Comparison of ENCODE assay signal across 11 mouse cellular contexts in the genomic region with DNA sequence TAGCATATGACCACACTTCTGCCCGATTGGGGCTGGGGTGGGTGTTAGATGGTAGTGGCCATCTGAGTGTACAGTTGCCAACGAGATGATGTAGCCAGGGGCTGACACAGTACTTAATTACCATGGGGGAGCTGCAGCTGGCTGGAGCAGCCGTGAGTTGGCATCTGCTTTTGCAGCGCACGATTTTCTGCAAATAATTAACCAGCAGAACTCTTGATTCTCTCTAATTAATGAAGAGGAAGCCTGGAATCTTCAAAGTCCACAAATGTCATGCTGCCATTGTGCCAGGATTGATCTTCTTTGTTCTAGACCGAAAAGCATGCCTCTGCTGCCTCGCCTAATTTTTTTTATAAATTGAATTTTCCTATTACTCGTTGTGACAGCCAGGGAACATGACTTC. TPM values are rescaled to one million over a fixed set of nuclear protein-coding genes. Genes with fewer than 3 reads are reported as not detected.
DNase-seq lines count a peak whose midpoint lies in the region; ATAC-seq and TF ChIP-seq lines count a peak whose summit lies in the region.
"Had no signal": no experiment of that assay in that cellular context is flagged by ENCODE, and none has a peak within 500 bp of the region (broad histone marks: within the 10 kb centered on the region; RNA-seq: fewer than 3 reads in every experiment).

No protein-coding gene starts in this region.

- H3K4me3 ChIP-seq in liver, embryonic 11.5 days (ENCODE audit: low read depth, low read length): no peak overlapping the region
- H3K4me3 ChIP-seq in hindbrain, embryonic 16.5 days (ENCODE audit: low read length): no peak overlapping the region
- no peak overlapping the region for H3K4me3 ChIP-seq in liver, postnatal 0 days (ENCODE audit: low read depth, low read length)
- H3K4me3 ChIP-seq: lung, embryonic 15.5 days had no signal

- H3K36me3 ChIP-seq in liver, embryonic 11.5 days (ENCODE audit: control insufficient read depth, insufficient read depth, low read length): no peaks in the 10 kb centered on the region
- no peaks in the 10 kb centered on the region for H3K36me3 ChIP-seq in hindbrain, embryonic 16.5 days (ENCODE audit: control insufficient read depth, insufficient read depth, low read length)
- H3K36me3 ChIP-seq in liver, postnatal 0 days (replicated peaks; ENCODE audit: insufficient read depth, low read length): no peaks in the 10 kb centered on the region
- H3K36me3 ChIP-seq: lung, embryonic 15.5 days had no signal

- TF ChIP-seq CTCF in liver, postnatal 0 days (IDR thresholded peaks at IDR 0.05; ENCODE audit: low read depth): no peak

- WGBS in liver, embryonic 11.5 days: 59% methylated on average over 8 of the region's 8 CpGs
- WGBS in hindbrain, embryonic 16.5 days: 16% methylated on average over 8 of the region's 8 CpGs
- WGBS in liver, postnatal 0 days (ENCODE audit: insufficient replicate concordance): 52% methylated on average over 8 of the region's 8 CpGs

- H3K27ac ChIP-seq in liver, embryonic 11.5 days (ENCODE audit: low read depth, low read length): no peak overlapping the region
- H3K27ac ChIP-seq in hindbrain, embryonic 16.5 days (ENCODE audit: low read depth, low read length): no peak overlapping the region
- no peak overlapping the region for H3K27ac ChIP-seq in liver, postnatal 0 days (ENCODE audit: low read depth)
- H3K27ac ChIP-seq: lung, embryonic 15.5 days had no signal

- H3K9ac ChIP-seq in liver, embryonic 11.5 days (ENCODE audit: low read depth, low read length): no peak overlapping the region
- H3K9ac ChIP-seq in hindbrain, embryonic 16.5 days (ENCODE audit: low read depth, low read length): no peak overlapping the region
- no peak overlapping the region for H3K9ac ChIP-seq in liver, postnatal 0 days (replicated peaks)
- H3K9ac ChIP-seq: lung, embryonic 15.5 days had no signal

- H3K4me2 ChIP-seq in liver, embryonic 11.5 days: no peak overlapping the region
- 0 out of 2 replicates have a peak overlapping the region, but pooled peaks have one; percentile 10 for H3K4me2 ChIP-seq in hindbrain, embryonic 16.5 days (ENCODE audit: low read length)
- H3K4me2 ChIP-seq in liver, postnatal 0 days (ENCODE audit: low read depth, low read length): no peak overlapping the region
- H3K4me2 ChIP-seq: lung, embryonic 15.5 days had no signal

- intact Hi-C loops in heart, postnatal 36 days (cut with DNase I): no loop called here

- DNase-seq in liver, embryonic 11.5 days (ENCODE audit: low spot score): peak; percentile 29
- DNase-seq in liver: no peak
- DNase-seq in kidney, postnatal 25 days: peak; percentile 67 to 76
- peak; percentile 92 for DNase-seq in retina, postnatal 1 day
- no peak for DNase-seq in heart, postnatal 36 days
- no peak for DNase-seq in gastrocnemius, postnatal 4 days (ENCODE audit: low spot score in 2 of 2)
- no peak for DNase-seq in liver, postnatal 0 days
- DNase-seq: thymus, adult 2 months had no signal

- TF ChIP-seq EP300 in liver, postnatal 0 days (IDR thresholded peaks at IDR 0.05; ENCODE audit: low read depth): no peak

- ATAC-seq in liver, embryonic 11.5 days (replicated peaks; ENCODE audit: low FRiP score): no peak
- ATAC-seq in hindbrain, embryonic 16.5 days: peak; percentile 61; the same call in 1 of the 2 replicates
- ATAC-seq in liver, postnatal 0 days: no peak

- H3K27me3 ChIP-seq in liver, embryonic 11.5 days (replicated peaks; ENCODE audit: control insufficient read depth, insufficient read depth, low read length): no peaks in the 10 kb centered on the region; the same call in none of the 2 replicates
- no peaks in the 10 kb centered on the region for H3K27me3 ChIP-seq in hindbrain, embryonic 16.5 days (replicated peaks; ENCODE audit: control insufficient read depth, insufficient read depth, low read length)
- no peaks in the 10 kb centered on the region for H3K27me3 ChIP-seq in liver, postnatal 0 days (ENCODE audit: insufficient read depth, low read length)
- H3K27me3 ChIP-seq: lung, embryonic 15.5 days had no signal

- no peaks in the 10 kb centered on the region for H3K9me3 ChIP-seq in liver, embryonic 11.5 days (ENCODE audit: control insufficient read depth, low read length)
- no peaks in the 10 kb centered on the region for H3K9me3 ChIP-seq in hindbrain, embryonic 16.5 days (ENCODE audit: control insufficient read depth, low read length)
- H3K9me3 ChIP-seq in liver, postnatal 0 days (ENCODE audit: low read length): no peaks in the 10 kb centered on the region
- H3K9me3 ChIP-seq: lung, embryonic 15.5 days had no signal

- no peaks in the 10 kb centered on the region for H3K4me1 ChIP-seq in liver, embryonic 11.5 days (replicated peaks; ENCODE audit: control insufficient read depth, insufficient read depth, low read length)
- peaks cover 17% of the 10 kb centered on the region for H3K4me1 ChIP-seq in hindbrain, embryonic 16.5 days (ENCODE audit: control insufficient read depth, insufficient read depth, low read depth, low read length)
- no peaks in the 10 kb centered on the region for H3K4me1 ChIP-seq in liver, postnatal 0 days (ENCODE audit: insufficient read depth)

RNA-seq across cellular contexts. Expression of a gene that starts 8.6 kb away (rescaled TPM):
- polyA plus RNA-seq in liver, embryonic 11.5 days (2014; fragmentation: Nextera tagmentation; extraction: Ambion mirVana): 0.23 and 0.34 TPM in 2 replicates
- 0.14 and 0.19 TPM in 2 replicates for polyA plus RNA-seq in hindbrain, embryonic 16.5 days (2015; fragmentation: Nextera tagmentation; extraction: Ambion mirVana)
- total RNA-seq in heart, postnatal 36 days (2021): 10 to 100 TPM; 15.2 to 16.7 TPM
- total RNA-seq in gastrocnemius, postnatal 4 days (2021): 10 to 100 TPM; 35.8 to 36.2 TPM
- polyA plus RNA-seq in liver, postnatal 0 days (2015; fragmentation: Nextera tagmentation; extraction: Ambion mirVana): 0.06 and 0.07 TPM in 2 replicates
- polyA plus RNA-seq: cortical plate, adult 2 months had no signal

Comparison
In these comparisons a context has a peak if more than half of its experiments do, and no peak if none do; other contexts are left out.
1. DNase-seq: peak in liver, embryonic 11.5 days (single experiment), kidney, postnatal 25 days (2 of 2) and retina, postnatal 1 day (single experiment); none in liver (single experiment), heart, postnatal 36 days (0 of 2), gastrocnemius, postnatal 4 days (0 of 2) and liver, postnatal 0 days (single experiment).